8 mouse cellular contexts compared by ENCODE assay signal in the genomic region with DNA sequence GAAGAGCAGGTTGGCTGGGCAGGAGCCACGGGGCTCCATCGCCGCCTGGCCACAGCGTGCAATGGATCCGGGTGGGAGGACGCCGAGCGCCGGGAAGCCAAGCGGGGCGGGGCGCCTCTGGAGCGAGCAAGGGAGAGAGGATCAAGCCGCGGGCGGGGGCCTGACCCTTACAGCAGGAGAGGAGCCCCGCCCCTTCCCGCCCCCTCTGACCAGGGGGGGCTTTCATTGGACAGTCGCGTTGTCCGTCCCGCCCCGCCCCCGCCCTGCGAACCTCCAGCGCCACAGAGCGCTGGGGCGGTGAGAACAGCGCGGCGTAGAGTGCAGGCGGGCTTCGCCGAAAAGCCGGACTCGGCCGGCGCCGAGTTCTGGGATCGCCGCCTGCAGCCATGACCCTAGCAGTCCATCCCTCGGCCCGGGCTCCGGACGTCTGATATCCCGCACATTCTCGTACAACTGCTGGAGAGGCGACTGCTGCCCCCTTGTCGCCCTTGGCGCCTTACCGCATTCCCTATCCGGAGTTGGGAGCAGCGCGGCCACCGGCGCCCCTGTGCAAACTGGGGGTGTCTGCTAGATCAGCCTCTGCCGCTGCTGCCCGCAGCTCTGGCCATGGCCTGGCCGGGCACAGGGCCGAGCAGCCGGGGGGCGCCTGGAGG. TPM values are rescaled to one million over a fixed set of nuclear protein-coding genes. Genes with fewer than 3 reads are reported as not detected.
DNase-seq lines count a peak whose midpoint lies in the region; ATAC-seq and TF ChIP-seq lines count a peak whose summit lies in the region.

Gene Tmem135, minus strand, starts transcription at position 142 of the 653 bp plus-strand sequence.
Gene Fzd4, plus strand, starts transcription at position 275 of the 653 bp plus-strand sequence.

- H3K36me3 ChIP-seq in forebrain, embryonic 15.5 days = no peaks in the 10 kb centered on the region

- peak; percentile 87 for TF ChIP-seq POLR2A in lung, adult 2 months (IDR thresholded peaks at IDR 0.05; ENCODE audit: borderline replicate concordance, extremely low read depth, low read depth, low read length)

- 0 out of 2 replicates have a peak, but pooled peaks cover 15% of the 10 kb centered on the region for H3K27me3 ChIP-seq in forebrain, embryonic 15.5 days

- 0% methylated on average over 48 of the region's 62 CpGs for WGBS in forebrain, embryonic 15.5 days
- WGBS in lung, adult 2 months = under 1% methylated on average over 60 of the region's 62 CpGs

- peak within 1 kb of the TSS; percentile 99 for H3K4me2 ChIP-seq in forebrain, embryonic 15.5 days (replicated peaks)

- no peak for TF ChIP-seq CTCF in lung, adult 2 months (IDR thresholded peaks at IDR 0.05; ENCODE audit: insufficient read depth, low read length)

- intact Hi-C loops in heart, postnatal 25 days (cut with DNase I) = no loop called here

- H3K9me3 ChIP-seq in forebrain, embryonic 15.5 days = no peaks in the 10 kb centered on the region

- H3K9ac ChIP-seq in forebrain, embryonic 15.5 days (replicated peaks) = peak within 1 kb of the TSS; percentile 75

- peak within 1 kb of the TSS; percentile 70 for H3K27ac ChIP-seq in forebrain, embryonic 15.5 days (replicated peaks)

- peak within 1 kb of the TSS; percentile 80 for H3K4me3 ChIP-seq in forebrain, embryonic 15.5 days
- H3K4me3 ChIP-seq in lung, adult 2 months (replicated peaks; ENCODE audit: extremely low read depth, low read depth, low read length) = peak within 1 kb of the TSS; percentile 89

- peak; percentile 94 for DNase-seq in ES-CJ7 (ENCODE audit: low read depth, low spot score)
- DNase-seq in cerebellum, adult 11 months = peak; percentile 93
- DNase-seq in heart, postnatal 25 days (ENCODE audit: low spot score) = peak; percentile 93
- peak; percentile 71 to 91 for DNase-seq in layer of hippocampus, adult 18-20 months (ENCODE audit: low spot score in 2 of 2)
- peak; percentile 90 for DNase-seq in lung, adult 2 months
- peak; percentile 67 to 68 for DNase-seq in thymus, adult 18-20 months

- ATAC-seq in forebrain, embryonic 15.5 days (replicated peaks) = peak; percentile 95
- ATAC-seq in neutrophil, adult 5-6 weeks (ENCODE audit: extremely low read depth, insufficient number of reproducible peaks, low FRiP score, poor library complexity, severe bottlenecking) = peak; percentile 62

- H3K4me1 ChIP-seq in forebrain, embryonic 15.5 days = peaks cover 23% of the 10 kb centered on the region
- peaks cover 11% of the 10 kb centered on the region for H3K4me1 ChIP-seq in lung, adult 2 months (ENCODE audit: control insufficient read depth, insufficient read depth, low read length)

RNA-seq across cellular contexts. Expression of gene Tmem135, which starts in this region (rescaled TPM):
- 22.7 and 25.4 TPM in 2 replicates for polyA plus RNA-seq in forebrain, embryonic 15.5 days (2015; fragmentation: Nextera tagmentation; extraction: Ambion mirVana)
- total RNA-seq in heart, postnatal 25 days (2021) = 10 to 100 TPM; 42.5 to 49.6 TPM
- total RNA-seq in layer of hippocampus, adult 18-20 months (2021) = 10 to 100 TPM; 62.7 to 70.0 TPM
- polyA plus RNA-seq in lung, adult 2 months (2012; rRNA removed) = 48.9 and 52.7 TPM in 2 replicates
- 23.5 and 24.6 TPM in 2 replicates for total RNA-seq in neutrophil, adult 5-6 weeks (2017)

RNA-seq across cellular contexts. Expression of gene Fzd4, which starts in this region (rescaled TPM):
- polyA plus RNA-seq in forebrain, embryonic 15.5 days (2015; fragmentation: Nextera tagmentation; extraction: Ambion mirVana) = 1.3 and 1.5 TPM in 2 replicates
- total RNA-seq in heart, postnatal 25 days (2021) = 10 to 100 TPM; 29.0 to 35.7 TPM
- 1 to 10 TPM; 6.1 to 7.6 TPM for total RNA-seq in layer of hippocampus, adult 18-20 months (2021)
- polyA plus RNA-seq in lung, adult 2 months (2012; rRNA removed) = 27.8 and 34.5 TPM in 2 replicates
- 0.37 and 0.47 TPM in 2 replicates for total RNA-seq in neutrophil, adult 5-6 weeks (2017)

Comparison
In these comparisons a context has a peak if more than half of its experiments do, and no peak if none do; other contexts are left out.
1. Peak in every context shown above with its lines: DNase-seq, ATAC-seq, H3K4me3 ChIP-seq and H3K27ac ChIP-seq.
2. RNA of gene Fzd4 (polyA plus RNA-seq): 27.8 to 34.5 TPM in lung, adult 2 months; 1.3 to 1.5 TPM in forebrain, embryonic 15.5 days; every median in the first group is over 10 times any median in the second.